Mouse (Mus musculus) stomach, postnatal 0 days (tissue): ENCODE data around the gene Mansc4.

Experiments used
- CTCF ChIP-seq: IDR thresholded peaks from 2 replicates; pipeline ENCODE4 v1.5.1; 2016; ENCODE audit warnings: antibody characterized with exemption, low read depth, mild to moderate bottlenecking, moderate library complexity
- EP300 ChIP-seq: optimal IDR thresholded peaks from 2 replicates; pipeline ENCODE3; 2016; ENCODE audit warnings: antibody characterized with exemption

GRCm38 (mm10) chr6:147086594-147087225 is at the start of gene Mansc4:
- no peak for TF ChIP-seq CTCF
- TF ChIP-seq EP300 = no peak
